Mouse (Mus musculus) G1E (cell line): Measurements from ENCODE around the gene Mga.

Source experiments
- CTCF ChIP-seq: IDR thresholded peaks from 2 replicates; pipeline ENCODE4 v1.5.1; 2012; ENCODE audit warnings: low read depth, low read length, inconsistent platforms, mixed read lengths
- GATA1 ChIP-seq: IDR thresholded peaks from 2 replicates; pipeline ENCODE4 v1.6.1; 2012; ENCODE audit warnings: borderline replicate concordance, low read length, inconsistent platforms, mixed read lengths
- GATA2 ChIP-seq: IDR thresholded peaks from 2 replicates; pipeline ENCODE4 v1.6.1; 2012; ENCODE audit warnings: low read depth, low read length, inconsistent platforms, borderline replicate concordance
- POLR2AphosphoS5 ChIP-seq: IDR thresholded peaks from 2 replicates; pipeline ENCODE4 v1.6.1; 2012; ENCODE audit warnings: low read depth, low read length, inconsistent platforms; ENCODE audit not compliant: insufficient replicate concordance

DNA sequence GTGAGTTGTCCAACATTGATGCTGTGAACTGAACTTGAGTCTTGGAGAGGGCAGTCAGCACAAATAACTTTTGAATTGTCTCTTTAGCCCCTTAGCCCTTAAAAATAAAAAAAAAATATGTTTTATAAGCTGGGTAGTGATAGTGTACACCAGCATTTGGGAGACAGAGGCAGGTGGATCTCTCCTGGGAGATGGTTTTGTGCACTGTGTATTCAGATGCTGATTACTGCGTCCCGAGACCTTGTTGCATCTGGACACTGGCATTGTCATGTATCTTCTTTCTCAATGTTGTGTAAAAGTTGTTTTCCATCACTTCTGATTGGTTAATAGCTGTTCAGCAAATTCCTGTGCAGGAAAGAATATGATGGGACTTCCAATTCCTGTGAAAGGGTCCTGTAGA is 39.7 kb upstream of the Mga start:
- TF ChIP-seq POLR2AphosphoS5 (no peak), CTCF (no peak), GATA2 (no peak), GATA1 (no peak)
